Mouse (Mus musculus) spleen, adult 2 months (tissue): ENCODE measurements around the gene Ddr2.

Experiments used
- CTCF ChIP-seq: fragments of 200-500 bp; IDR thresholded peaks from 2 replicates; pipeline ENCODE4 v1.5.1; 2011; ENCODE audit warnings: mild to moderate bottlenecking, inconsistent platforms; ENCODE audit not compliant: insufficient read depth, insufficient read length, insufficient replicate concordance; ENCODE audit errors: extremely low read depth
- POLR2A ChIP-seq: fragments of 200-500 bp; IDR thresholded peaks from 2 replicates; pipeline ENCODE4 v1.6.1; 2011; ENCODE audit warnings: low read depth, low read length, inconsistent platforms

GRCm38 (mm10) chr1:170051631-170052177, 58.9 kb downstream of the Ddr2 start:
- TF ChIP-seq POLR2A (no peak), CTCF (no peak)
